Mouse (Mus musculus): ENCODE measurements around the gene Ankrd33. TPM values are rescaled to one million over a fixed set of nuclear protein-coding genes. Genes with fewer than 3 reads are reported as not detected.
A peak's percentile ranks its signal among the peaks of the same experiment; 100 is the strongest.

The Ankrd33 gene
- polyA plus RNA-seq, 1 experiment from 2014 or later = not detected

DNA sequence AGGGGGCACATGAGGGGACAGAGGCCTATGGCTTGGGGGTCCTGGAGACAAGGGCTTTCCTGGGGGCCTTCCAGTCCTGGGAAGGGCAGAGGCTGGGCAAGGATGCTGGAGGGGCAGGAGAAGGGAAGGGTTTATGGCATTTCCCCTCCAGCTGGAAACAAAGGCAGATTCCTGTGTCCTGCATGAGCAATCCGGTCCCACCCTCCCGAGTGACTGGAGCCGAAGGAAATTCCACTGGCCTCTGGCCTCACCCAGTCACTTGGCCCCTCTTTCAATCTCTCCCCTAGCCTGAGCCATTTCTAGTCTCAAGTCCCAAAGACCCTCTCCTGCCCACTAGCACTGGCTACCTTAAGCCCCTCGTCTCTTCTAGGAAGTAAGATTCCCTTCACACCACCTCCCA, 7.6 kb downstream of the Ankrd33 start:
- peak overlapping the region; percentile 50; the same call in 1 of the 2 replicates for H3K27ac ChIP-seq (ENCODE audit: low read depth)
- ATAC-seq (ENCODE audit: insufficient read depth) (no peak), DNase-seq (no peak)
- no peak overlapping the region for H3K4me3 ChIP-seq (ENCODE audit: low read depth, low read length)
- H3K9me3 ChIP-seq (ENCODE audit: low read depth, low read length) = no peaks in the 10 kb centered on the region
- WGBS = 51% methylated on average over 4 of the region's 4 CpGs
- H3K9ac ChIP-seq = no peak overlapping the region
- no peak for TF ChIP-seq CTCF (IDR thresholded peaks at IDR 0.05; ENCODE audit: low read depth)
- 0 out of 2 replicates have a peak, but pooled peaks cover 2% of the 10 kb centered on the region for H3K27me3 ChIP-seq (ENCODE audit: insufficient read depth, low read length)
- H3K36me3 ChIP-seq (ENCODE audit: insufficient read depth) = no peaks in the 10 kb centered on the region
- no peak overlapping the region for H3K4me2 ChIP-seq
- no peaks in the 10 kb centered on the region for H3K4me1 ChIP-seq (ENCODE audit: insufficient read depth)

DNA sequence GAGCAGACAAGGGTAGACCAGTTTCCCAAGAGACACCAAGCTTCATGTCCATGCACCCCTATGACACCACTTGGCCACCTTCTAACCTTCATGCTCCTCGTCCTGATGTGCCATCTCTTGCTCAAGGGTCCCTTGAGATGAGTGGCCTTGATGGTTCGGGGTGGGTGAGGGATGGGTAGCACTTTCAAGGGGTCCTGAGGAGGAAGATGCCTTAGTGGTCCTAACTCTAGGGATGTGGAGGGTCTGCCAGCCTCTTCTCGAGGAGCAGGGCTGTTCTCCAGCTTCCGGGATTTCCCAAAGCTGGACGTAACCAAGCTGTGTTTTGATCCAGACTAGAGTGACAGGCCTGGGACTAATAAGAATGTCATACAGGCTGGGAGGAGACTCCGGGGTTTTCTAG, 10.0 kb downstream of the Ankrd33 start:
- Histone ChIP-seq H3K27ac (ENCODE audit: low read depth) (no peak overlapping the region), H3K9me3 (ENCODE audit: low read depth, low read length) (no peaks in the 10 kb centered on the region), H3K36me3 (ENCODE audit: insufficient read depth) (no peaks in the 10 kb centered on the region), H3K9ac (no peak overlapping the region), H3K4me3 (ENCODE audit: low read depth, low read length) (no peak overlapping the region), H3K27me3 (ENCODE audit: insufficient read depth, low read length) (peaks cover 12% of the 10 kb centered on the region; the same call in 1 of the 2 replicates), H3K4me1 (ENCODE audit: insufficient read depth) (peaks cover 4% of the 10 kb centered on the region; the same call in 1 of the 2 replicates), H3K4me2 (no peak overlapping the region)
- no peak for DNase-seq
- 82% methylated on average over 6 of the region's 6 CpGs for WGBS
- ATAC-seq (ENCODE audit: insufficient read depth) = no peak
- TF ChIP-seq CTCF (IDR thresholded peaks at IDR 0.05; ENCODE audit: low read depth) = no peak

DNA sequence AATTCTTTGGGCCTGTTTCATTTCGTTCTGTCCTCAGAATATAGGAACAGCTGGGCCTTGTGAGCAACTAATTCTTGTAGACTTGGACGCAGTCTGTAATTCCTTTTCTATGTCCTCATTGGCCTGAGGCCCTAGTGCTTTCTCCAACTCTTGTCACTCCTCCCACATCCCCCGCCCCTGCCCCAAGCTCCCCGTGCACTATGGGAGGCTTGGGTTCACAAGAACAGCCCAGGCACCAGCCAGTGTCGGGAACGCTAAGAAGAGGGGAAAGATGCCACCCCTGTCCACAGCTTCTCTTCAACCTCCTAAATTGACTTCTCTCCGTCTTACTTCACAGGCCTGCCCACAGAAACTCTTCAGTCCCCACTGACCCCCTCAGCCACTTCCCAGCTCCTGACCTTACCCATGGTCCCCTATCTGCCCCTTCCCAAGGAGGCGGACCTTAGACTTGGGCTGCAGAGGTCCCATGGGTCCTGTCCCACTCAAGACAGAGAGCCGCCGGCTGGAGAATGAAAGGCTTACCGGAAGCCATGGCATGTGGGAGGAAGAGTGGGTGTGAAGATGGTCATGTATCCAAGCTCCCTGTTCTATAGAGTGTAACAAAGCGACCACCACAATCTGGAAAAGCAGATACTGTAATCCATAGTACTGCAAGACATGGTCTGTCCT, 11.5 kb downstream of the Ankrd33 start:
- 72% methylated on average over 12 of the region's 12 CpGs for WGBS
- Histone ChIP-seq H3K27ac (ENCODE audit: low read depth) (peak overlapping the region; percentile 42; the same call in 1 of the 2 replicates), H3K4me1 (ENCODE audit: insufficient read depth) (peaks cover 12% of the 10 kb centered on the region; the same call in 1 of the 2 replicates), H3K4me3 (ENCODE audit: low read depth, low read length) (no peak overlapping the region), H3K36me3 (ENCODE audit: insufficient read depth) (no peaks in the 10 kb centered on the region), H3K9ac (no peak overlapping the region), H3K9me3 (ENCODE audit: low read depth, low read length) (no peaks in the 10 kb centered on the region), H3K27me3 (ENCODE audit: insufficient read depth, low read length) (peaks cover 12% of the 10 kb centered on the region; the same call in 1 of the 2 replicates), H3K4me2 (no peak overlapping the region)
- no peak for TF ChIP-seq CTCF (IDR thresholded peaks at IDR 0.05; ENCODE audit: low read depth)
- peak; percentile 65 for DNase-seq
- 0 out of 2 replicates have a peak, but pooled peaks have one; percentile 38 for ATAC-seq (ENCODE audit: insufficient read depth)

DNA sequence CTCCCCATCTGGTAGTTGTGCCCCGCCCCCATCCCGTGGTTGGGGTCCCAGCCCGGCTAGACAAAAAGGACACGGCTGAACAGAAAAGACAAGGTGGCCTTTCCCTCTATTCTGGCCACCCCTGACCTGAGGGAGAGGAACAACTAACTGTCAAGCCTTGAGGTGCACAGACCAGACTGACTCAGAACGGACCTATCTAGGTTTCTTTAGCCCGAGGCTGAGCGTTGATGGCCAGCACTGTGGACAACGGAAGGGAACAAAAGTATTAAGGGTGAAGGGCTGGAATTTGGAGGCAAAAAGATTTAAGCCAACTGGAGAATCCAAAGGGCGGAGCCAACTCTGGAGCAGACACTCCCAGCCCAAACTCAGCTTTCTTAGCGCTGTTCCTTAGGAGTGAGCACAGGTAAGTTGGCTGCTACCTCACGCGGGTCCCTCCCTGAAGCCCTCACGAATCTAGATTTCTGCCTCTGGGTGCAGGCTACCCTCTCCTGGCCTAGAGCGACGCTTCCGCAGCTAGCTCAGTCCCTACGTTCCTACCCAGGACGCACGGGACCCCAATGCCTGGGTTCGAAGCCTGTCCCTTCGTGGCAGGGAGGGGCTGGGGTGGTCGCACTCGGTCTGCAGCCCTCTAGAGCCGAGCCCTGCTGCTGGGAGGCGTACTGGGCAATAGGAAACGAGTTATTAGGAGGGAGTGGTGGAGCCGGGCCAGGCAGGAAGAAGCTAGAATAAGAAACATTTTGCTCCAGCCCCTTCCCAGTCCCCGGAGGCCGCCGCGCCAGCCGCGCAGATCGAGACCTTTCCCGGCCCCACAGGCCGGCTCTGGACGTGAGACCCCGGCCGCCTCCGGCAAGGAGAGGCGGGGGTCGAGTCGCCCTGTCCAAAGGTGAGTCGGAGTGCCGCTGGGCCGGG, 12.9 kb downstream of the Ankrd33 start, which contains the start of gene Acvrl1:
Gene Acvrl1, plus strand, starts transcription at position 342 of the 909 bp plus-strand sequence.
- peaks cover 26% of the 10 kb centered on the region; the same call in 1 of the 2 replicates for H3K4me1 ChIP-seq (ENCODE audit: insufficient read depth)
- TF ChIP-seq CTCF (IDR thresholded peaks at IDR 0.05; ENCODE audit: low read depth) = no peak
- WGBS = 5% methylated on average over 46 of the region's 46 CpGs
- H3K27me3 ChIP-seq (ENCODE audit: insufficient read depth, low read length) = peaks cover 12% of the 10 kb centered on the region; the same call in 1 of the 2 replicates
- ATAC-seq (ENCODE audit: insufficient read depth) (peak; percentile 52), DNase-seq (peak; percentile 68)
- no peaks in the 10 kb centered on the region for H3K9me3 ChIP-seq (ENCODE audit: low read depth, low read length)
- H3K27ac ChIP-seq (ENCODE audit: low read depth) = peak within 1 kb of the TSS; percentile 54; the same call in 1 of the 2 replicates
- H3K36me3 ChIP-seq (ENCODE audit: insufficient read depth) = no peaks in the 10 kb centered on the region
- H3K9ac ChIP-seq = peak within 1 kb of the TSS; percentile 70
- H3K4me2 ChIP-seq = peak within 1 kb of the TSS; percentile 80
- H3K4me3 ChIP-seq (ENCODE audit: low read depth, low read length) = peak within 1 kb of the TSS; percentile 53

DNA sequence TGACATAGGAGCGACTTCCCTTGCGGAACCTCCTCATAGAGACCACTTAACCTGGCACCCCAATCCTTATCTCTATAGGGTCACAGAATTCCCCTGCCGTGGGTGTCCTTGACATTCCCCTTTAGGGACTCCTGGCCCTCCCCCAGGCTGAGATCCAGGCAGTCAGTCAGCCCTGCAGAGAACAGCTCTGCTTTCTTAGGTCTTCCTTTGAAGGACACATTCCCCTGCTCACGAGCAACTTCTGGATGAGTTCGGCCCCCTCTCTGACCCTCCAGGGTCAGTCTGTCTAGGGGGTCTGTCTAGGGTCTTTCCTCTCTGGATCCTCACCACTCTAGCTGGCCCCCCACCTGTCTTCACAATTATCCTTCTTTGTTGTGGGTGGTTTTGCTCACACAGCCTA, 13.9 kb downstream of the Ankrd33 start:
- H3K4me3 ChIP-seq (ENCODE audit: low read depth, low read length) = peak overlapping the region; percentile 53
- H3K27me3 ChIP-seq (ENCODE audit: insufficient read depth, low read length) = peaks cover 12% of the 10 kb centered on the region; the same call in 1 of the 2 replicates
- TF ChIP-seq CTCF (IDR thresholded peaks at IDR 0.05; ENCODE audit: low read depth) = no peak
- no peaks in the 10 kb centered on the region for H3K36me3 ChIP-seq (ENCODE audit: insufficient read depth)
- no peaks in the 10 kb centered on the region for H3K9me3 ChIP-seq (ENCODE audit: low read depth, low read length)
- H3K4me1 ChIP-seq (ENCODE audit: insufficient read depth) = peaks cover 32% of the 10 kb centered on the region; the same call in 1 of the 2 replicates
- DNase-seq = no peak
- H3K9ac ChIP-seq = peak overlapping the region; percentile 70
- H3K27ac ChIP-seq (ENCODE audit: low read depth) = no peak overlapping the region
- H3K4me2 ChIP-seq = peak overlapping the region; percentile 80
- ATAC-seq (ENCODE audit: insufficient read depth) = no peak
- 36% methylated on average over 5 of the region's 5 CpGs for WGBS

DNA sequence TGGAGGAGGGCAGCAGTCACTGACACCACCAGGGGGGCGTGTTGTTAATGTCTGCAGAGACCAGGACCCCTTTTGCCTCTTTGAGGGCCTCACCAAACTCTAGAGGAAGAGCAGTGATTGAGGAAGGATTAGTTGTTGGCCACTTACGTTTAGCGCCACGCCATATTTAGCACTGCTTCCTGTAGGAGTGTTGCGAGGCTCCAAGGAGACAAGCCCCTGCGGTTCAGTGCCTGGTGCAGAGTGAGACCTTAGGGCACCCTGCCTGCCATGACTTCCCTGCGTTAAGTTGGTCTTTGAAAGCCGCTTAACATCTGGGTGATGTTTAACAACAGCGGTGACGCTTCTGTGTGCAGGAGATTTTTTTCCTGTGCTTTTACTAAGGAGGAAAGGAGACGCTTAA, 15.9 kb downstream of the Ankrd33 start:
- 17% methylated on average over 11 of the region's 11 CpGs for WGBS
- Histone ChIP-seq H3K9me3 (ENCODE audit: low read depth, low read length) (no peaks in the 10 kb centered on the region), H3K27me3 (ENCODE audit: insufficient read depth, low read length) (peaks cover 12% of the 10 kb centered on the region; the same call in 1 of the 2 replicates), H3K36me3 (ENCODE audit: insufficient read depth) (0 out of 2 replicates have a peak, but pooled peaks cover 5% of the 10 kb centered on the region), H3K9ac (no peak overlapping the region), H3K27ac (ENCODE audit: low read depth) (peak overlapping the region; percentile 58), H3K4me2 (peak overlapping the region; percentile 43), H3K4me1 (ENCODE audit: insufficient read depth) (peaks cover 32% of the 10 kb centered on the region; the same call in 1 of the 2 replicates), H3K4me3 (ENCODE audit: low read depth, low read length) (no peak overlapping the region)
- no peak for ATAC-seq (ENCODE audit: insufficient read depth)
- peak; percentile 54 for DNase-seq
- no peak for TF ChIP-seq CTCF (IDR thresholded peaks at IDR 0.05; ENCODE audit: low read depth)

Data from lung, embryonic 14.5 days (tissue).